Mouse (Mus musculus): ENCODE measurements around the gene Mtif3. TPM values are rescaled to one million over a fixed set of nuclear protein-coding genes. Genes with fewer than 3 reads are reported as not detected.

The Mtif3 gene
- total and polyA plus RNA-seq, 3 experiments: 12.2 to 23.3 (median 21.0) TPM

GRCm38 (mm10) chr5:146916806-146917205, 46.8 kb downstream of the Mtif3 start:
- WGBS: 20% methylated on average over 6 of the region's 6 CpGs
- intact Hi-C loops (cut with DNase I): no loop called here

GRCm38 (mm10) chr5:146916273-146916672, 47.3 kb downstream of the Mtif3 start:
- Histone ChIP-seq H3K27me3 (ENCODE audit: control insufficient read depth, insufficient read depth, low read length) (peaks cover 6% of the 10 kb centered on the region), H3K4me3 (no peak overlapping the region), H3K27ac (no peak overlapping the region), H3K9ac (ENCODE audit: low read depth, low read length) (no peak overlapping the region), H3K36me3 (ENCODE audit: control insufficient read depth, insufficient read depth, low read length) (no peaks in the 10 kb centered on the region), H3K4me1 (ENCODE audit: control insufficient read depth, insufficient read depth, low read length) (no peaks in the 10 kb centered on the region), H3K79me2 (replicated peaks; ENCODE audit: control insufficient read depth, insufficient read depth, low read length) (no peaks in the 10 kb centered on the region)
- DNase-seq: no peak
- intact Hi-C loops (cut with DNase I): no loop called here
- WGBS: 67% methylated on average over 8 of the region's 8 CpGs
- TF ChIP-seq EP300 (IDR thresholded peaks at IDR 0.05; ENCODE audit: insufficient read depth, low read depth, low read length) (no peak), CTCF (IDR thresholded peaks at IDR 0.05) (peak; percentile 47), POLR2A (IDR thresholded peaks at IDR 0.05; ENCODE audit: insufficient read depth, low read depth, low read length) (no peak)

More at GRCm38 (mm10) chr5:146916806-146917205, 46.8 kb downstream of the Mtif3 start:
- peaks cover 6% of the 10 kb centered on the region for H3K27me3 ChIP-seq (ENCODE audit: control insufficient read depth, insufficient read depth, low read length)
- no peak overlapping the region for H3K9ac ChIP-seq (ENCODE audit: low read depth, low read length)
- no peak for DNase-seq
- TF ChIP-seq CTCF (IDR thresholded peaks at IDR 0.05) (no peak), POLR2A (IDR thresholded peaks at IDR 0.05; ENCODE audit: insufficient read depth, low read depth, low read length) (no peak), EP300 (IDR thresholded peaks at IDR 0.05; ENCODE audit: insufficient read depth, low read depth, low read length) (no peak)
- no peak overlapping the region for H3K27ac ChIP-seq
- no peaks in the 10 kb centered on the region for H3K79me2 ChIP-seq (replicated peaks; ENCODE audit: control insufficient read depth, insufficient read depth, low read length)
- H3K4me1 ChIP-seq (ENCODE audit: control insufficient read depth, insufficient read depth, low read length): no peaks in the 10 kb centered on the region
- H3K4me3 ChIP-seq: no peak overlapping the region
- no peaks in the 10 kb centered on the region for H3K36me3 ChIP-seq (ENCODE audit: control insufficient read depth, insufficient read depth, low read length)

- 29% methylated on average over 9 of the region's 9 CpGs for WGBS
These were observed 49.4 kb downstream of the Mtif3 start for GRCm38 (mm10) chr5:146914088-146914766.

GRCm38 (mm10) chr5:146913355-146913754, 50.2 kb downstream of the Mtif3 start:
- intact Hi-C loops (cut with DNase I): loop anchor here (5.0 kb wide), 1 partner anchor 314 kb away; no protein-coding TSS in a partner anchor
- no peak overlapping the region for H3K9ac ChIP-seq (ENCODE audit: low read depth, low read length)
- H3K4me1 ChIP-seq (ENCODE audit: control insufficient read depth, insufficient read depth, low read length): no peaks in the 10 kb centered on the region
- no peaks in the 10 kb centered on the region for H3K27me3 ChIP-seq (ENCODE audit: control insufficient read depth, insufficient read depth, low read length)
- no peak for TF ChIP-seq POLR2A (IDR thresholded peaks at IDR 0.05; ENCODE audit: insufficient read depth, low read depth, low read length)
- no peak for TF ChIP-seq EP300 (IDR thresholded peaks at IDR 0.05; ENCODE audit: insufficient read depth, low read depth, low read length)
- no peak for TF ChIP-seq CTCF (IDR thresholded peaks at IDR 0.05)
- no peak for DNase-seq
- no peaks in the 10 kb centered on the region for H3K36me3 ChIP-seq (ENCODE audit: control insufficient read depth, insufficient read depth, low read length)
- no peaks in the 10 kb centered on the region for H3K79me2 ChIP-seq (replicated peaks; ENCODE audit: control insufficient read depth, insufficient read depth, low read length)
- no peak overlapping the region for H3K4me3 ChIP-seq
- H3K27ac ChIP-seq: no peak overlapping the region
- WGBS: 88% methylated on average over 7 of the region's 7 CpGs

More at GRCm38 (mm10) chr5:146914088-146914766, 49.4 kb downstream of the Mtif3 start:
- Histone ChIP-seq H3K4me3 (no peak overlapping the region), H3K27me3 (ENCODE audit: control insufficient read depth, insufficient read depth, low read length) (no peaks in the 10 kb centered on the region), H3K79me2 (replicated peaks; ENCODE audit: control insufficient read depth, insufficient read depth, low read length) (no peaks in the 10 kb centered on the region), H3K4me1 (ENCODE audit: control insufficient read depth, insufficient read depth, low read length) (no peaks in the 10 kb centered on the region), H3K36me3 (ENCODE audit: control insufficient read depth, insufficient read depth, low read length) (no peaks in the 10 kb centered on the region), H3K27ac (no peak overlapping the region), H3K9ac (ENCODE audit: low read depth, low read length) (no peak overlapping the region)
- intact Hi-C loops (cut with DNase I): loop anchor here (1.0 to 5.0 kb wide), 2 partner anchors 313 to 405 kb away; no protein-coding TSS in a partner anchor
- DNase-seq: peak; percentile 44 to 70
- TF ChIP-seq CTCF (IDR thresholded peaks at IDR 0.05): peak; percentile 81
- TF ChIP-seq POLR2A (IDR thresholded peaks at IDR 0.05; ENCODE audit: insufficient read depth, low read depth, low read length): no peak
- no peak for TF ChIP-seq EP300 (IDR thresholded peaks at IDR 0.05; ENCODE audit: insufficient read depth, low read depth, low read length)

GRCm38 (mm10) chr5:146912206-146912605, 51.4 kb downstream of the Mtif3 start:
- WGBS: 19% methylated on average over 9 of the region's 9 CpGs
- intact Hi-C loops (cut with DNase I): loop anchor here (5.0 kb wide), 1 partner anchor 315 kb away; no protein-coding TSS in a partner anchor
- no peak for TF ChIP-seq EP300 (IDR thresholded peaks at IDR 0.05; ENCODE audit: insufficient read depth, low read depth, low read length)
- no peak for TF ChIP-seq POLR2A (IDR thresholded peaks at IDR 0.05; ENCODE audit: insufficient read depth, low read depth, low read length)
- TF ChIP-seq CTCF (IDR thresholded peaks at IDR 0.05): no peak
- no peaks in the 10 kb centered on the region for H3K36me3 ChIP-seq (ENCODE audit: control insufficient read depth, insufficient read depth, low read length)
- H3K4me1 ChIP-seq (ENCODE audit: control insufficient read depth, insufficient read depth, low read length): no peaks in the 10 kb centered on the region; the same call in 1 of the 2 replicates
- H3K27me3 ChIP-seq (ENCODE audit: control insufficient read depth, insufficient read depth, low read length): no peaks in the 10 kb centered on the region
- H3K27ac ChIP-seq: no peak overlapping the region
- H3K4me3 ChIP-seq: no peak overlapping the region
- peak in 1 of 2 experiments; percentile 9 for DNase-seq
- no peaks in the 10 kb centered on the region for H3K79me2 ChIP-seq (replicated peaks; ENCODE audit: control insufficient read depth, insufficient read depth, low read length)
- no peak overlapping the region for H3K9ac ChIP-seq (ENCODE audit: low read depth, low read length)

- Histone ChIP-seq H3K36me3 (ENCODE audit: control insufficient read depth, insufficient read depth, low read length) (no peaks in the 10 kb centered on the region), H3K27me3 (ENCODE audit: control insufficient read depth, insufficient read depth, low read length) (no peaks in the 10 kb centered on the region), H3K27ac (no peak overlapping the region), H3K4me1 (ENCODE audit: control insufficient read depth, insufficient read depth, low read length) (no peaks in the 10 kb centered on the region; the same call in none of the 2 replicates), H3K4me3 (no peak overlapping the region), H3K79me2 (replicated peaks; ENCODE audit: control insufficient read depth, insufficient read depth, low read length) (no peaks in the 10 kb centered on the region), H3K9ac (ENCODE audit: low read depth, low read length) (no peak overlapping the region)
- DNase-seq: no peak
- intact Hi-C loops (cut with DNase I): loop anchor here (5.0 kb wide), 1 partner anchor 61 kb away; the partner anchor contains the start of gene Rasl11a
- TF ChIP-seq EP300 (IDR thresholded peaks at IDR 0.05; ENCODE audit: insufficient read depth, low read depth, low read length) (no peak), POLR2A (IDR thresholded peaks at IDR 0.05; ENCODE audit: insufficient read depth, low read depth, low read length) (no peak), CTCF (IDR thresholded peaks at IDR 0.05) (peak; percentile 41)
- WGBS: 49% methylated on average over 11 of the region's 11 CpGs
These were observed 55.0 kb downstream of the Mtif3 start for GRCm38 (mm10) chr5:146908629-146909028.
